Mouse (Mus musculus) intestine, embryonic 16.5 days (tissue): ENCODE measurements around the gene Spata25. TPM values are rescaled to one million over a fixed set of nuclear protein-coding genes. Genes with fewer than 3 reads are reported as not detected.

ENCODE experiments used
- polyA plus RNA-seq: library from polyadenylated mRNA; unstranded; fragments of >200 nt; fragmentation: Nextera tagmentation; extraction: Ambion mirVana; gene quantifications from 2 replicates; pipeline ENCODE4 v1.2.1, GENCODE M21; 2015

The Spata25 gene
- polyA plus RNA-seq, 1 experiment from 2014 or later: not detected

Other genes with a start within 250 kb of the Spata25 start
- 0.59 and 1.4 TPM in 2 replicates for gene Wfdc6a, start 243.1 kb downstream of the Spata25 start, polyA plus RNA-seq
- not detected in 2 replicates for gene Eppin, start 234.9 kb downstream of the Spata25 start, polyA plus RNA-seq
- not detected in 2 replicates for gene Wfdc6b, start 215.0 kb downstream of the Spata25 start, polyA plus RNA-seq
- not detected in 2 replicates for gene Wfdc8, start 214.9 kb downstream of the Spata25 start, polyA plus RNA-seq
- gene Wfdc16, start 189.7 kb downstream of the Spata25 start, polyA plus RNA-seq: not detected in 2 replicates
- 0.34 TPM in 1 of 2 replicates, not detected in the other for gene Wfdc10, start 172.5 kb downstream of the Spata25 start, polyA plus RNA-seq
- not detected in 2 replicates for gene Wfdc9, start 172.0 kb downstream of the Spata25 start, polyA plus RNA-seq
- gene Wfdc11, start 154.4 kb downstream of the Spata25 start, polyA plus RNA-seq: not detected in 2 replicates
- gene Wfdc13, start 143.4 kb downstream of the Spata25 start, polyA plus RNA-seq: 0.17 and 0.21 TPM in 2 replicates
- not detected in 2 replicates for gene Spint4, start 130.0 kb downstream of the Spata25 start, polyA plus RNA-seq
- gene Spint5, start 113.2 kb downstream of the Spata25 start, polyA plus RNA-seq: not detected in 2 replicates
- 1.3 and 1.8 TPM in 2 replicates for gene Wfdc3, start 82.6 kb downstream of the Spata25 start, polyA plus RNA-seq
- 55.9 and 56.9 TPM in 2 replicates for gene Dnttip1, start 82.6 kb downstream of the Spata25 start, polyA plus RNA-seq
- 360 and 426 TPM in 2 replicates for gene Ube2c, start 58.6 kb downstream of the Spata25 start, polyA plus RNA-seq
- 3.2 and 3.9 TPM in 2 replicates for gene Tnnc2, start 48.6 kb downstream of the Spata25 start, polyA plus RNA-seq
- gene Snx21, start 42.7 kb downstream of the Spata25 start, polyA plus RNA-seq: 18.3 and 19.6 TPM in 2 replicates
- 37.5 and 39.5 TPM in 2 replicates for gene Acot8, start 23.7 kb downstream of the Spata25 start, polyA plus RNA-seq
- 9.3 and 10.3 TPM in 2 replicates for gene Zswim3, start 23.4 kb downstream of the Spata25 start, polyA plus RNA-seq
- 11.7 and 13.4 TPM in 2 replicates for gene Zswim1, start 5.9 kb downstream of the Spata25 start, polyA plus RNA-seq
- 418 and 551 TPM in 2 replicates for gene Ctsa, start 4.3 kb upstream of the Spata25 start, polyA plus RNA-seq
- gene Neurl2, start 4.9 kb upstream of the Spata25 start, polyA plus RNA-seq: 6.1 and 7.5 TPM in 2 replicates
- 31.4 and 31.5 TPM in 2 replicates for gene Pltp, start 29.2 kb upstream of the Spata25 start, polyA plus RNA-seq
- 57.9 and 64.0 TPM in 2 replicates for gene Pcif1, start 50.8 kb upstream of the Spata25 start, polyA plus RNA-seq
- 9.6 and 10.5 TPM in 2 replicates for gene Zfp335, start 83.2 kb upstream of the Spata25 start, polyA plus RNA-seq
- 7.6 and 9.3 TPM in 2 replicates for gene Mmp9, start 112.2 kb upstream of the Spata25 start, polyA plus RNA-seq
- 0.23 and 0.32 TPM in 2 replicates for gene Slc12a5, start 132.3 kb upstream of the Spata25 start, polyA plus RNA-seq
- 41.4 and 42.4 TPM in 2 replicates for gene Ncoa5, start 206.3 kb upstream of the Spata25 start, polyA plus RNA-seq
- gene Cd40, start 227.1 kb upstream of the Spata25 start, polyA plus RNA-seq: 7.6 and 9.7 TPM in 2 replicates